Mouse (Mus musculus) testis, adult 10 weeks (tissue): ENCODE measurements around the gene Cyp2c54. TPM values are rescaled to one million over a fixed set of nuclear protein-coding genes. Genes with fewer than 3 reads are reported as not detected.

ENCODE experiments used
- polyA plus RNA-seq: library from polyadenylated mRNA; stranded (reverse); fragments of 350-450 nt; fragmentation: Illumina TruSeq; extraction: RNeasy Lipid Tissue Mini Kit (QIAGEN cat#74804); gene quantifications from one replicate; pipeline ENCODE4 v1.2.3, GENCODE M21; 2014; ENCODE audit warnings: low read depth, low replicate concordance

Cyp2c54 gene
- 0.15 TPM for polyA plus RNA-seq

GRCm38 (mm10) chr19:40073701-40074100, at the start of gene Cyp2c54:
Gene Cyp2c54 (minus strand): TSS chr19:40073827.

GRCm38 (mm10) chr19:40089421-40089820, 15.8 kb upstream of the Cyp2c54 start, which contains the start of gene Cyp2c50:
Gene Cyp2c50 (plus strand): TSS chr19:40089688.

GRCm38 (mm10) chr19:39992140-39992539, 81.5 kb downstream of the Cyp2c54 start, which contains the start of gene Cyp2c37:
Gene Cyp2c37 (plus strand): TSS chr19:39992424.

Other genes starting within 250 kb of the Cyp2c54 start
- gene Cyp2c69, start 187.0 kb downstream of the Cyp2c54 start, polyA plus RNA-seq: not detected
- gene Cyp2c37, start 81.4 kb downstream of the Cyp2c54 start, polyA plus RNA-seq: 0.25 TPM
- 0.14 TPM for gene Cyp2c50, start 15.9 kb upstream of the Cyp2c54 start, polyA plus RNA-seq
- gene Cyp2c70, start 113.5 kb upstream of the Cyp2c54 start, polyA plus RNA-seq: not detected
- 2.1 TPM for gene Pdlim1, start 198.0 kb upstream of the Cyp2c54 start, polyA plus RNA-seq